Mouse (Mus musculus) adrenal gland, postnatal 4 days (tissue): Measurements from ENCODE around the gene Frmd4a. TPM values are rescaled to one million over a fixed set of nuclear protein-coding genes. Genes with fewer than 3 reads are reported as not detected.
"Not testable (repeated sequence)": the region's sequence is repeated elsewhere in the genome, so short reads cannot be mapped to it uniquely, and the experiment has no call there.

Experiments
- DNase-seq, 2 experiments: peaks; one replicate each; pipeline ENCODE4 v3.0.0; 2021 to 2022; ENCODE audit warnings: low spot score in 2 of 2, mixed read lengths in 2 of 2
- total RNA-seq, 2 experiments: library from RNA; stranded (reverse); gene quantifications; 2 replicates each; pipeline ENCODE4 v1.2.3; 2021

Gene Frmd4a
- total RNA-seq, 2 experiments from 2014 or later: 34.0 to 41.3 TPM

GRCm38 (mm10) chr2:4550017-4550763 is 532.7 kb downstream of the Frmd4a start:
- DNase-seq: no peak

DNA sequence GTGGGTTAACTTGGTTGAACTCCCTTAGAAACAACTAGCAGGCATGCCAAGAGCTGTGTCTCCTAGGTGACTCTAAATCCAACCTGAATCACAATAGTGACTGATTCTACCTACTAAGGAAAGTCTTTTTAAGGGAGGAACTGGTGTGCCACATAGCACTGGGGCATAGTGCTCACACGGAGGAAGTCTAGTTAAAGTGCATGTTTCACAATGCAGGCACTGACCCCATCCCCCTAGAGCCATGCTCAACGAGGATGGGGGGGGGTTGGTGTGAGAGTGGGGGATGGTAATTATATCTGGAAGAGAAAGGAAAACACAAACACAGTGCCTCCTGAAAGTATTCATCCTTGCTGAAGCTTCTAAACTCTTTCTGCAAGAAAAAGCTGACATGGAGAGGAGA is 533.9 kb downstream of the Frmd4a start:
- DNase-seq: no peak

- no peak for DNase-seq
Observed at GRCm38 (mm10) chr2:4551866-4552265, 534.3 kb downstream of the Frmd4a start.

DNA sequence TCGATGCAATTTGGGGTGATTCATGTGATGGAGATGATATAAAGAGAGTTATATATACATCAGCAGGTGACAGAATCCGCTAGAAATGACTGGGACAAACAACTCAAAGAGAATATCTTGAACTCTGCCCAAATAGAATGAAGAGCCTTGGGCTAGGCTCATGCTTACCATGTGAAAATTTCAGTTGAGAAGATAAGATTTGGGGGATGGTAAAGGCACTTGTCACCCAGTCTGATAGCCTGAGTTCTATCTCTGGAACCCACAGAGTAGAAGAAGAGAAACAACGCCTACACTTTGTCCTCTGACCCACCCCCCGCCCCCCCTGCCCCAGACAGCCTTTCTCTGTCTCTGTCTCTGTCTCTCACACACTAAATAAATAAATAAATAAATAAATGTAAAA is 535.0 kb downstream of the Frmd4a start:
- DNase-seq: no peak

GRCm38 (mm10) chr2:4555221-4555631 is 537.7 kb downstream of the Frmd4a start:
- no peak for DNase-seq

DNA sequence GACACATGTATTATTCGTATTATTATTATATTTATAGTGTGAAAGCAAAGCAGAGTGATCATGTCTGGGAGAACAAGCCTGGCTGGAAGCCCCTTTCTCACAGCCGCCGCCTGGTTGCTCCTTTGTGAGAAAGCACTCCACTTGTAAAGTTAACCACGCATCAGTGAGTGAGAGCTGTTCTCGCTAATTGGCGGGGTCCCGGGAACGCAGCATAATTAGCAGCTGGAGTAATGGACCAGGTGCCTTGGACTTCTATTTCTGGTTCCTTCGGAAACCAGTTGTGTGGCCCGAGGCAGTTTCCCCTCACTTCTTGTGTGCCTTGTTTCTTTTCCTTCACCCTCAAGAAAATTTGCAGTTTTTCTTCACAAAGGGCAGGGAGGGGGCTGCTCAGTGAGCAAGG is 538.7 kb downstream of the Frmd4a start:
- no peak for DNase-seq

- no peak for DNase-seq
Observed at GRCm38 (mm10) chr2:4557028-4557427, 539.5 kb downstream of the Frmd4a start.

DNA sequence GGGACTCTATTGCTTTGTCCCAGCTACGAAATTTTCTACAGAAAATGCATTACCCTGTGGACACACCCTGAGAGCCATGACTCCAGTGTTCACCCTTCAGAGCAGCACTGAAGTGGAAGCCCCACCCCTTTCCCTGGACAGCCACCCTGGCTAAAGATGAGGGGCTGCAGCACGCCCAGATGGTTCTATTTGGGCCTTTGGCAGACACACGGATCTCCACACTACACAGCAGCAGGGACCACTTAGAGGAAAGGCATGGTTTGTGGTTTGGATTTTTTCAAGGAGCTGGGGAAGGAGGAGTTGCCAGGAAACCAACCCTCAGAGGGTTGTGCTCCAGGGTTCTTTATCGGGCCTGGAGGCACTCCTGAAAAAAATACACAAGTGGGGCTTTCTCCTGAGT is 539.9 kb downstream of the Frmd4a start:
- no peak for DNase-seq

- DNase-seq: no peak
Observed at GRCm38 (mm10) chr2:4558651-4559203, 541.2 kb downstream of the Frmd4a start.

- DNase-seq: peak; percentile 37 to 58
Observed at GRCm38 (mm10) chr2:4559211-4559882, 541.8 kb downstream of the Frmd4a start.

DNA sequence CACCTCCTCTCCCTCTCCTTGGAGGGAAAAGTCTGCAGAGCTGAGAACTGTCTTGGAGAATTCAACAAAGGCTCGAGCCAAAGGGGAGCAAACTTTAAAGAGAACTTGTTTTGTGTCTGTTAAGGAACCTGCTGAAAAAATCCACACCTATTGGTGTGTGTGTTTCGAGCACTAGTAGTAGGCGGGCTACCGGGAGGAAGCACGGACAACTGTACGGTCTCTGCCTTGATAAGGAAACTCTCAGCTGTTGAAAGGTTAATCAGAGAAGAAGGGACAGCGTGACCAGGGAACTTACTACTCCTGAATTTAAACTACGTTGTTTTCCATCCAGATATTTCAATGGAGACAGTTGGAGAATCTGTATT is 542.3 kb downstream of the Frmd4a start:
- no peak for DNase-seq

DNA sequence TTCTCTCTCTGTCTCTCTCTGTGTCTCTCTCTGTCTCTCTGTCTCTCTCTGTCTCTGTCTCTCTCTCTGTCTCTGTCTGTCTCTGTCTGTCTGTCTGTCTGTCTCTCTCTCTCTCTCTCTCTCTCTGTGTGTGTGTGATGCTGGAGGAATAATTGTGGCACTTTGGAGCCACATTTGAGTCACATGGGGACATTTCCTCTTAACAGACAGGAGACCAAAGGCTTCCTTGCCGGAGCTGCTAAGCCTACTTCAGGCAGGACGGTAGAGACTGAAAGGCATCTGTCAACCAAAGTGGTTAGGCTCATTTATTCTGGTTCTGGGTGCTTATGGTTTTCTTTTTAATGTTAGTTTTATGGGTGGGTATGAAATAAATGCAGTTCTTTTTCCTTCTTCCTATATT is 543.0 kb downstream of the Frmd4a start:
- not testable (repeated sequence) for DNase-seq

DNA sequence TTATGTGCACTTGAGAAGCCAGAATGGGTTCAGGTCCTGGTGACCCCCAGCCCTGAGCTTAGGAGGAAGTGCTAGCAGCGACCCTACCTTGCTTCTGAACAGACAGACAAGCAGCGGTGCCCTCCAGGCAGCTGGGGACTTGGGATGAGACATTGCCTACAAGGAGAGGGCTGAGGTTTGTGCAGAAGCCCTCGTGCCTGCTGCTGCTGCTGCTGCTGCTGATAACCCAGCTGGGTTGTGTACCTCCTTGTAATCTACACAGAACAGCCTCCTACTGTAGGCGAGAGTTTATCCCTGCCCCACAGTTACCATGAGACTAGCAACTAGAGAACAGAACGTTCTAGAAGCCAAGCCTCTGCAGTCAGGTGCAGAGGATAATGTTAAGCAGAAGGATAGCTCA is 543.7 kb downstream of the Frmd4a start:
- no peak for DNase-seq

DNA sequence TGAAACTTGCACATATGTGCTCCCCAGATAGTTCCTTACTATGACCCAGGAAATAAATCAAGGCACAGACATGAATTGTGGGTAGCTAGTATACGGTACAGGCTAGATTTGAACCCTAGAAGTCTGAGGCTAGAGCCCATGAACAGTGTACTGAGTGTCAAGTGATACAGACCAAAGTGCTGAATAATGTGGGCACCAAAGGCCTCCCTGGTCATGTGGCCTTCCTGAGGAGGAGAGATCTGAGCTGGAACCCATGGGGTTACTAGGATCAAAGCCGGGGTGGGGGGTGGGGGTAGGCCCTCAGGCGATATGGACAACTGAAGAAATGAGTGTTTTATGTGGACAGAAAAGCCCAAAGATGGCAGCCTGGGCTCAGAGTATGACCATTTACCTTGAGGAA is 544.9 kb downstream of the Frmd4a start:
- DNase-seq: no peak

- no peak for DNase-seq
Observed at GRCm38 (mm10) chr2:4562826-4563225, 545.3 kb downstream of the Frmd4a start.

GRCm38 (mm10) chr2:4563322-4563721 is 545.8 kb downstream of the Frmd4a start:
- no peak for DNase-seq

- DNase-seq: no peak
Observed at GRCm38 (mm10) chr2:4566260-4566955, 548.9 kb downstream of the Frmd4a start.

GRCm38 (mm10) chr2:4566956-4567680 is 549.6 kb downstream of the Frmd4a start:
- no peak for DNase-seq

DNA sequence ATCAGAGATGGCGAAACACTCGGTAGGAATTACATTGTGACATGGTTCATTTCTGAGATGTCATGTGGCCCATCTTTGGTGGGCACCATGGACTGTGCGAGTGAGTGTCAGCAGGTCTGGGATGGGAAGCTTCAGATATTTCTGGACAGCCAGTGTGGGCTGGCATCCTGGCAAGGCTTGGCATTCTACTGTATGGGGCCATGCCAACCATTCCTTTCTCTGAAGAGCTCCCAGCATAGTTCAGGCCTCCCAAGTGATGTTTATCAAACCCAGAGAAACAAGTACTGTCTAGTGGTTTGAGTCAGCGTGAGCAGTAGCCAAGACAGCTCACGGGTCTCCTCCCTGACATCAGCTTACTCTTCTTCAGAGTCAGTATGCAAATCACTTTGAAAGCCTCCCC is 551.5 kb downstream of the Frmd4a start:
- no peak for DNase-seq

GRCm38 (mm10) chr2:4570186-4570861 is 552.8 kb downstream of the Frmd4a start:
- DNase-seq: no peak
